Mouse (Mus musculus) limb, embryonic 13.5 days (tissue): Measurements from ENCODE around the gene Mecr. TPM values are rescaled to one million over a fixed set of nuclear protein-coding genes. Genes with fewer than 3 reads are reported as not detected.
A peak's percentile ranks its signal among the peaks of the same experiment; 100 is the strongest.

ENCODE experiments used
- ATAC-seq: fragments of 200-750 bp; cut with Nextera tagmentation; 2 replicates; pipeline ENCODE4 v1.8.0; 2017; ENCODE audit warnings: low read depth, moderate number of reproducible peaks, moderate TSS enrichment; ENCODE audit not compliant: low FRiP score
- H3K27ac ChIP-seq: fragments of 300-500 bp; sonication (generic); 2 replicates; pipeline ENCODE4 v1.5.1; 2015; ENCODE audit warnings: inconsistent platforms, mild to moderate bottlenecking, moderate library complexity
- H3K27me3 ChIP-seq: fragments of 300-500 bp; sonication (generic); 2 replicates; pipeline ENCODE4 v1.6.1; 2015; ENCODE audit warnings: mild to moderate bottlenecking, inconsistent platforms
- H3K36me3 ChIP-seq: fragments of 300-500 bp; sonication (generic); 2 replicates; pipeline ENCODE4 v1.6.1; 2015; ENCODE audit warnings: inconsistent platforms, mild to moderate bottlenecking, moderate library complexity
- H3K4me1 ChIP-seq: fragments of 300-500 bp; sonication (generic); 2 replicates; pipeline ENCODE4 v1.6.1; 2015; ENCODE audit warnings: inconsistent platforms
- H3K4me2 ChIP-seq: fragments of 300-500 bp; sonication (generic); replicated peaks from 2 replicates; pipeline ENCODE4 v1.6.1; 2015; ENCODE audit warnings: inconsistent platforms, mild to moderate bottlenecking, moderate library complexity
- H3K4me3 ChIP-seq: fragments of 300-500 bp; sonication (generic); 2 replicates; pipeline ENCODE4 v1.5.1; 2015; ENCODE audit warnings: moderate library complexity, mild to moderate bottlenecking, inconsistent platforms
- H3K9ac ChIP-seq: fragments of 300-500 bp; sonication (generic); 2 replicates; pipeline ENCODE4 v1.6.1; 2015; ENCODE audit warnings: mild to moderate bottlenecking, inconsistent platforms
- H3K9me3 ChIP-seq: fragments of 300-500 bp; sonication (generic); 2 replicates; pipeline ENCODE4 v1.6.1; 2016; ENCODE audit warnings: inconsistent platforms
- WGBS: fragments of 180-500 bp; shearing (Covaris S2); methylation state at CpG from one replicate; pipeline ENCODE4 v1.1.7; 2015; 5-methylcytosine and 5-hydroxymethylcytosine counted together
- polyA plus RNA-seq: library from polyadenylated mRNA; unstranded; fragments of >200 nt; fragmentation: Nextera tagmentation; extraction: Ambion mirVana; gene quantifications from 2 replicates; pipeline ENCODE4 v1.2.1, GENCODE M21; 2015

Gene Mecr
- polyA plus RNA-seq, 1 experiment from 2014 or later: 40.5 TPM

DNA sequence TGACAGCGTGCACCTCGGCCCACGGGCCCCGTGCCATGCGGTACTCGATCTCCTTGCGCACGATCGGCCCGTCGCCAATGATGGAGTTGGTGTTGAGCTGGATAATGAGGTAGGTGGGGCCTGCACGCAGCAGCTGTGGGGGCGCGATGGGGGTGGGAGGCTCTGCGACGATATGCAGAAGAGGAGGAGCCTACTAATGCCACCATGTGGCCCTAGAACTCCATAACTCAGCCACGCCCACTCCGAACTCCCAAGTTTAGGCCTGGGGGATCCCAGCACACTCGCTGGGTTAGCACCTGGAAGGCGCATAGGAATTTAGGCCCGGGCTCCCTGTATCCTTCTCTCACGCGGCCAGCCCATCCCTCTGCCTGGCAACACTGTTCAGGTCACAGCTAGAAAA, 24.3 kb upstream of the Mecr start:
- Histone ChIP-seq H3K27ac (no peak overlapping the region), H3K4me2 (peak overlapping the region; percentile 16; the same call in 1 of the 2 replicates), H3K4me3 (no peak overlapping the region), H3K36me3 (peaks cover 6% of the 10 kb centered on the region; the same call in 1 of the 2 replicates), H3K27me3 (0 out of 2 replicates have a peak, but pooled peaks cover 4% of the 10 kb centered on the region), H3K9me3 (no peaks in the 10 kb centered on the region), H3K4me1 (peaks cover 6% of the 10 kb centered on the region; the same call in 1 of the 2 replicates), H3K9ac (no peak overlapping the region)
- ATAC-seq: no peak
- WGBS: 52% methylated on average over 23 of the region's 23 CpGs

DNA sequence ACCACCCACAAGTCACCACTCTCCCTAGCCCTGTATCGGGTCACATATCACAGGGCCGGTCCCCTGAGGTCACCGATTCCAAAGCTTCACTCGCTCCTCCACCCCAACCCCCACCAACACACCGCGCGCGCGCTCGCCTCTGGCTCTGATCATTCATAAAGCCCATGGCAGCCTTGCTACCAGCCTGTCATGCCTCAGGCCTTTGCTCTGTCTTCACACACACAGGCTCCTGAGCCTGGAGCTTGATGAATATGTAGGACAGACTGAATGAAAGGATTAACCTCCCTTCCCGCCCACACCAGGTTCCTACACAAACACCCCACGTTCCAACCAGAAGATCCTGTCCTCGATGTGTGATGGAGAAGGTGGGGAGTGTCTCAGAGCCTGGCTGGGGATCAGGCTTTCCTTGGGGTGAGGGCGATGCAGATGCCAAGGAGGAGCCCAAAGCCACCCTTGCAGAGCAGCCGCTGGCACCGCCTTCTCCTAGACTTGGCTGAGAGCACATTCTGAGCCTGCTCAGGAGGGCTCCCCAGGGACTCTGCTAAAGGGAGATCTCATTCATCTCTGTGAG, 22.0 kb upstream of the Mecr start:
- Histone ChIP-seq H3K27me3 (0 out of 2 replicates have a peak, but pooled peaks cover 4% of the 10 kb centered on the region), H3K36me3 (peaks cover 6% of the 10 kb centered on the region; the same call in 1 of the 2 replicates), H3K9ac (no peak overlapping the region), H3K4me1 (peaks cover 6% of the 10 kb centered on the region; the same call in 1 of the 2 replicates), H3K4me3 (no peak overlapping the region), H3K4me2 (no peak overlapping the region), H3K9me3 (no peaks in the 10 kb centered on the region), H3K27ac (no peak overlapping the region)
- no peak for ATAC-seq
- WGBS: 59% methylated on average over 16 of the region's 16 CpGs

DNA sequence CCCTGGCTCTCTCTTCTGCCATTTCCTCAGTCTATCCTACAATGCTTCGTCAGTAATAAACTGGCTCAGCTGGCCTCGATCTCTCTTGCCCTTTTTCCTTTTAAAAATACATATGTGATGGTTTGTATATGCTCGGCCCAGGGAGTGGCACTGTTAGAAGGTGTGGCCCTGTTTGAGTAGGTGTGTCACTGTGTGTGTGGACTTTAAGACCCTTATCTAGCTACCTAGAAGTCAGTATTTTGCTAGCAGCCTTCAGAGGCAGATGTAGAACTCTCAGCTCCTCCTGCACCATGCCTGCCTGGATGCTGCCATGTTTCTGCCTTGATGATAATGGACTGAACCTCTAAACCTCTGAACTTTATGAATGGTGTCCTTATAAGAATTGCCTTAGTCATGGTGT, 20.7 kb upstream of the Mecr start:
- no peak for ATAC-seq
- Histone ChIP-seq H3K36me3 (peaks cover 6% of the 10 kb centered on the region; the same call in 1 of the 2 replicates), H3K9me3 (no peaks in the 10 kb centered on the region), H3K4me3 (no peak overlapping the region), H3K9ac (no peak overlapping the region), H3K4me1 (peaks cover 20% of the 10 kb centered on the region), H3K27ac (no peak overlapping the region), H3K4me2 (no peak overlapping the region), H3K27me3 (0 out of 2 replicates have a peak, but pooled peaks cover 4% of the 10 kb centered on the region)
- WGBS: 85% methylated on average over 3 of the region's 3 CpGs

DNA sequence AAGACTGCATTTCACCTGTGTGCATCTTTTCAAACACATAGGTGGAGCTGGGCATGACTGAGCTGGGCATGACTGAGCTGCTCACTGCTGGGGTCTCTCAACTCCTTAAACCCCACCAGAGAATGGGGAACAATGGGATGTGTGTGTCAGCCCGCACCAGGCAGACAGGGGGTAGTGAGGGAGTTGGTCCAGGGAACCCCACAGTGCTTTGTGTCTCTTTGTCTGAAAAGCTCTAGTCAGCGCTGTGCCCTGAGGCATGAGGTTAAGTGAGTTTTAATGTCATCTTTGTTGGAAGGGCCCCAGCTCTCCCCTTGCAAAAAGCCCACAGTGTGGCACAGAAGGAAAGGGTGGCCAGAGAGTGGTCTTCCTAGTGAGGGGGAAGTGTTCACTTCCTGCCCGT, 18.3 kb upstream of the Mecr start:
- 67% methylated on average over 3 of the region's 3 CpGs for WGBS
- Histone ChIP-seq H3K4me3 (no peak overlapping the region), H3K9ac (no peak overlapping the region), H3K4me1 (peaks cover 15% of the 10 kb centered on the region), H3K4me2 (no peak overlapping the region), H3K27ac (no peak overlapping the region), H3K36me3 (peaks cover 2% of the 10 kb centered on the region; the same call in 1 of the 2 replicates), H3K27me3 (no peaks in the 10 kb centered on the region), H3K9me3 (no peaks in the 10 kb centered on the region)
- no peak for ATAC-seq

DNA sequence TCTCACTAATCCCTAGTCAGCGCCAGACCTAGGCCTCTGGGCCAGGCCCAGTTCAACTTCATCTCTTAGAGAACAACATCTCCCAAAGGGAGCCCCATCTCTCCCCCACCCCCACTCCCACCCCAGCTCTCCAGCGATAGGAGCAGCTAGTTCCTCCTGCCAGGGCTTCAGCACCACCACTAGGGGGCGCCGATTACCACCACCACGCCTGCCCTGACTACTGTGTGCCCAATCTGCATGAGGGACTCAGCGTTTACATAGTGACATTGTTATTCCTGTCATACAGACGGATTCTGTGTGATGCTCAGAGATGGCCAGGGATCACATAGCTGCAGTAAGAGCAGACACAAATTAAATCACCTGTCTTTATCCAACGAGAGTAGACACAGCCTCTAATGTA, 17.4 kb upstream of the Mecr start:
- WGBS: 49% methylated on average over 8 of the region's 8 CpGs
- no peak overlapping the region for H3K4me3 ChIP-seq
- no peaks in the 10 kb centered on the region for H3K27me3 ChIP-seq
- no peaks in the 10 kb centered on the region for H3K36me3 ChIP-seq
- no peak overlapping the region for H3K4me2 ChIP-seq
- no peak overlapping the region; the same call in 1 of the 2 replicates for H3K27ac ChIP-seq
- H3K9me3 ChIP-seq: no peaks in the 10 kb centered on the region
- H3K4me1 ChIP-seq: peaks cover 15% of the 10 kb centered on the region
- H3K9ac ChIP-seq: no peak overlapping the region
- ATAC-seq: no peak

DNA sequence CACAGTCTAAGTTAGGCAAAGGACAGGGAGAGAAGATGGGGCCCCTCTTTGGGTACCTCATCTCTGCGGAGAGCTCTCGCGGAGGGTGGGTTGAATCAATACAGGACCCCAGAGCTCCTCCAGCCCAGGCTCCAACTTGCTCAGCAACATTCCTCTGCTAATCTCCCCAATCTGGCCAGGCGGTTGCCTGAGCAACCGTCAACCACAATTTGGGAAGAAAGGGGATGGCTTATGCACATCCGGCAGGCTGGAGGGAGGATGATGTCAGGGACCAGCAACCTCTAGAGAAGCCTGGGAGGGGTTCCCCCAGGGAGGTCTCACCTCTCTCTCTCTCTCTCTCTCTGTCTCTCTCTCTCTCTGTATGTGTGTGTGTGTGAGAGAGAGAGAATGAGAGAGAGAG, 16.4 kb upstream of the Mecr start:
- peak; percentile 68 for ATAC-seq
- no peak overlapping the region for H3K9ac ChIP-seq
- H3K9me3 ChIP-seq: no peaks in the 10 kb centered on the region
- 5% methylated on average over 6 of the region's 6 CpGs for WGBS
- no peak overlapping the region for H3K4me3 ChIP-seq
- no peaks in the 10 kb centered on the region for H3K36me3 ChIP-seq
- H3K27ac ChIP-seq: peak overlapping the region; percentile 33; the same call in 1 of the 2 replicates
- 0 out of 2 replicates have a peak overlapping the region, but pooled peaks have one; percentile 3 for H3K4me2 ChIP-seq
- peaks cover 18% of the 10 kb centered on the region for H3K4me1 ChIP-seq
- no peaks in the 10 kb centered on the region for H3K27me3 ChIP-seq

DNA sequence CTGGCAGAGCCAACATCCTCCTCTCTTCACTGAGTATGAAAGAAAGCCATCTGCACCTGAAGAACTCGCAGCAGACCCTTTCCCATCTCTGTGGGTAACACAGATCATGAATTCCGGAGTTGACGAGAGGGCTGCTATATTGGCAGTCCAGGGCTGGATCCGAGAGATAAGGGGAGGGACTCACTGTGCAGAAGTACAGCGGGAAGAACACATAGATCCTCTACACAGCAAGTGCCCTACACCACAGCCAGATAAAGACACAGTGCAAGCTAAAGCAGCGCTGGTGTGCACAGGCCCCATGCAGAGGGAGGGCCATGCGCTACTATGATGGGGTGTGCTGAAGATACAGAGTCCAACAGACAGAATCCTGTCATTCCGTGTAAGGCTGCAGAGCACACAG, 14.1 kb upstream of the Mecr start:
- WGBS: 83% methylated on average over 8 of the region's 8 CpGs
- H3K4me1 ChIP-seq: peaks cover 24% of the 10 kb centered on the region

DNA sequence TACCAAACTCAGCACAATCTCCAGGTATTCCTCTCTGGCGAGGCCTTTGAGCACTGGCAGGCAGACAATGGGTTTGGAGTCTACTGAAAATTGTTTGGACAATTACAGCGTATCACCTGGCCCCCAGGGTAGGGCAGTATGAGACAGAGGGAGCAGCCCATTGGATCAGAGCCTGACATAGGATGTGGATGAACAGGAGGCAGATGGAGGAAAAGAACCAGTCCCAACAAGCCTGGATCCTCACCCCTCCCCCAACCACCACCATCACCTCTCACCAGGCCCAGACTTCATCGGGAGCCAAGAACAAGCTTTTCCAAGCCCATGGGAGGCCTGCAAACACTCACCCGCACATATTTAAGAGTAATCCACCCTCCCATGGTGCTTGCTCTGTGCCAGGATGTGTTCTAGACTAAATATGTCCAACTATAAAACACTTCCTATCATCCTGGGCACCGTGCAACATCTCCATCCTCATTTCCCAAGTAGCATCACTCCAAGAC, 11.7 kb upstream of the Mecr start:
- no peak for ATAC-seq
- Histone ChIP-seq H3K4me1 (peaks cover 38% of the 10 kb centered on the region), H3K27me3 (peaks cover 21% of the 10 kb centered on the region)

More for the DNA sequence above, 14.1 kb upstream of the Mecr start:
- H3K9me3 ChIP-seq: no peaks in the 10 kb centered on the region
- ATAC-seq: no peak
- H3K36me3 ChIP-seq: no peaks in the 10 kb centered on the region
- H3K4me3 ChIP-seq: no peak overlapping the region
- no peaks in the 10 kb centered on the region for H3K27me3 ChIP-seq
- no peak overlapping the region for H3K4me2 ChIP-seq
- H3K27ac ChIP-seq: no peak overlapping the region
- no peak overlapping the region for H3K9ac ChIP-seq

DNA sequence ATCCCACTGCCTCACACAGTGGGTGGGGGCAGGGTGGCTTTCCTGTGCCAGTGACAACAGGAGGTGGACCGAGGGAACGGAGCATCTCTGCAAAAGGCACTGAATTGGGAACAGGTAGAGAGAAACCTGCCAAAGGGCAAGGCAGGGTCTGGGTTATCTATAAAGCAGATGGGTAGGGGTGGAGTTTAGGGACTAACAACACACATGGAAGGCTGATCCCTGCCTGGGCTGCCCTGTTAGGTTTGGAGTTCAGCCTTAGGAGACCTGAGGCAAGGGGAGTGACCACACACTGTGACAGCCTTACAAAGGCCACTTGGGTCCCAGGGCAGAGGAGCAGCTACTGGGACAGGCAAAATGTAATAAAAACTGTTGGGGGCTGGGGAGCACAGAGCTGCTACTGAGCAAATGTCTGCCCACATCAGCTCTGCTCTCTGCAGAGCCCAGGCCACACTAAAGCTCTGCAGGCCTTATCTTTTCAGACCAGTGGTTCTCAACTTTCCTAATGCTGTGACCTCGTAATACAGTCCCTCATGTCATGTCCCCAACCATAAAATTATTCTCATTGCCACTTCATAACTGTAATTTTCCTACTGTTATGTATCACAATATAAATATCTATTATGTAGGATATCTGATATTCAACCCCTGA, 10.4 kb upstream of the Mecr start:
- Histone ChIP-seq H3K4me2 (no peak overlapping the region), H3K4me1 (peaks cover 38% of the 10 kb centered on the region), H3K36me3 (no peaks in the 10 kb centered on the region), H3K27me3 (peaks cover 27% of the 10 kb centered on the region), H3K27ac (no peak overlapping the region), H3K9ac (no peak overlapping the region), H3K4me3 (no peak overlapping the region), H3K9me3 (no peaks in the 10 kb centered on the region)
- WGBS: 76% methylated on average over 3 of the region's 3 CpGs
- ATAC-seq: no peak

More for the DNA sequence above, 11.7 kb upstream of the Mecr start:
- Histone ChIP-seq H3K9me3 (no peaks in the 10 kb centered on the region), H3K36me3 (no peaks in the 10 kb centered on the region), H3K9ac (no peak overlapping the region), H3K27ac (no peak overlapping the region), H3K4me3 (no peak overlapping the region), H3K4me2 (no peak overlapping the region)
- WGBS: 58% methylated on average over 5 of the region's 5 CpGs

DNA sequence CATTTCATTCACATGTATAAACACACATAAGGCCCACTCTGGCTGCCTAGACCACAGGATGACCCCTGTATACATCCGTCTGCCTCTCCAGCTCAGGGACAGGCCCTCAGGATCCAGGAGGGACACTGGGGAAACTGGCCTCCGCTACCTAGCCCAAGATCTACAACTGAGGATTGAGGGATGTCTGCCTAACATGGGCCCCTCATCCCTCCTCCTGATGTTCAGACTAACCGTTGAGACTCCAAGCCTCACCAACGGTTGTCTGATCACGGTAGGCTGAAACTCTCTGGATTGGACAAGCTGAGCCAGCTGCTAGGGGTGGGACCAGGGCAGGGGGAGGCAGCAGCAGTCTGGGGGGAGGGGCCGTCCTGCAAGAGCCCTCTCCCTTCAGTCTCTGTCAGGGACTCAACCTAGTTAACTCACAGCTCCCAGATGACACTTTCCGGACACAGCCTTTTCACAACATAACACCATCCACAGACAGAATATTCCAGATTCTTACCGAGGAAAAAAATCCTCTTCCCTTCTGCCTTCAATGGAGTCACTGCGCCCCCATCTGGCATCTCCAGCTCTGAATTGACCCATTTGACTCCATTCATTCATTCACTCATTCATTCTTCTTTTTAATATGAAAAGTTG, 9.2 kb upstream of the Mecr start:
- Histone ChIP-seq H3K9ac (no peak overlapping the region), H3K27me3 (peaks cover 27% of the 10 kb centered on the region), H3K4me2 (no peak overlapping the region), H3K9me3 (no peaks in the 10 kb centered on the region), H3K4me1 (peaks cover 43% of the 10 kb centered on the region), H3K27ac (no peak overlapping the region), H3K4me3 (no peak overlapping the region), H3K36me3 (no peaks in the 10 kb centered on the region)
- ATAC-seq: no peak
- WGBS: 20% methylated on average over 9 of the region's 9 CpGs

DNA sequence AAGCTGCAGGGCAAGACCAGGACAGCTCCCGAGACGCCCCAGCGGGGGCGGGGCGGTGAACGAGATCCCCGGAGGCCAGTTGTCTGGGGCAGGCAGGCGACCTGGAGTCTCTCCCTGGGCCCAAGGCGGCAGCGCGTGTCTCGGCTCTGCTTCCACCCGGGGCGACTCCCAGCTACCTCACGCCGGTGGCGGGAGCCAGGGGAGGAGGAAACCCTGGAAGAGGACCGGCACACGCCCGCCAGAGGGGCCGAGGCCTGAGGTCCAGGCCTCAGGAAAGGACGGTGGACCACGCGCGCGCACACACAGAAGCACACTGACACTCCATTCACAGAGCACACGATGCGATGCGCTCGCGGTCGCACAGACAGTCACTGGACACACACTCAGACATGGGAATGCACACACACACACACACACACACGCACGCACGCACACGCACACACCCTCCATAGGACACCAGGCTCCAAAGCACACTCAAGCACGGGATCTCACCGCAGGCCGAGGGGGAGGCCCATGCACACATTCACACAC, 6.9 kb upstream of the Mecr start:
- Histone ChIP-seq H3K27ac (no peak overlapping the region), H3K36me3 (no peaks in the 10 kb centered on the region), H3K4me3 (peak overlapping the region; percentile 69), H3K9me3 (no peaks in the 10 kb centered on the region), H3K4me1 (peaks cover 42% of the 10 kb centered on the region), H3K4me2 (peak overlapping the region; percentile 98), H3K27me3 (peaks cover 41% of the 10 kb centered on the region), H3K9ac (peak overlapping the region; percentile 82)
- WGBS: 1% methylated on average over 37 of the region's 39 CpGs
- ATAC-seq: no peak
